Mouse (Mus musculus): ENCODE data around the gene Card14.

The Card14 gene

DNA sequence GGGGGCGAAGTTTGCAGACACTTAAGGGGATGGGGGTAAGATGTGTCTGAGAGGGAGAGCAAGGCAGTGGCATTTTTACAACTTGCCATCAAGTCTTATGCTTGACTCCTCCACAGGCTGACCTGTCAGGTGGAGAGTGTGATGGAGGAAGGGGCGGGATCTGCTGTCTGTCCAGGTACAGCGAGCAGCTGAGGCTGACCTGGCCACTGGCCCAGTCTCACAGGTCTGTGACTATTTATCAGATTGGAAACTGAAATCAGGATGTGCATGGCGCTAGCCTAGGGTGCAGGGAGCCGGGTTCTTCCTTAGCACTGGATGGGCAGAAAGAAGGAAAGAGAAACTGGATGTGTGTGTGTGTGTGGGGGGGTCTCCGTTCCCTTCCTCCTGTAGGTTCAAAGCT, 86.6 kb downstream of the Card14 start:
- DNase-seq (ENCODE audit: low spot score in 2 of 2), result no peak

All from heart, adult 9 months (tissue).